Mouse (Mus musculus) urinary bladder, postnatal 10 days (tissue): ENCODE results near the gene R3hdm4.

Experiments used
- DNase-seq: peaks from one replicate; pipeline ENCODE4 v3.0.0; 2022; ENCODE audit warnings: low spot score

Gene R3hdm4

GRCm38 (mm10) chr10:79924998-79925784 is 4.2 kb upstream of the R3hdm4 start:
- peak; percentile 68 for DNase-seq

DNA sequence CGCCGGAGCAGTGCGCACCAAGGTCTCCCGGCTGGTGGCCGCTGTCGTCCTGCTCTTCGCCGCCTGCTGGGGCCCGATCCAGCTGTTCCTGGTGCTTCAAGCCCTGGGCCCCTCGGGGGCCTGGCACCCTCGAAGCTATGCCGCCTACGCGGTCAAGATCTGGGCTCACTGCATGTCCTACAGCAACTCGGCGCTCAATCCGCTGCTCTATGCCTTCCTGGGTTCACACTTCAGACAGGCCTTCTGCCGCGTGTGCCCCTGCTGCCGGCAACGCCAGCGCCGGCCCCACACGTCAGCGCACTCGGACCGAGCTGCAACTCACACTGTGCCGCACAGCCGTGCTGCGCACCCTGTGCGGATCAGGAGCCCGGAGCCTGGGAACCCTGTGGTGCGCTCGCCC is 564 bp upstream of the R3hdm4 start:
- DNase-seq, result no peak

DNA sequence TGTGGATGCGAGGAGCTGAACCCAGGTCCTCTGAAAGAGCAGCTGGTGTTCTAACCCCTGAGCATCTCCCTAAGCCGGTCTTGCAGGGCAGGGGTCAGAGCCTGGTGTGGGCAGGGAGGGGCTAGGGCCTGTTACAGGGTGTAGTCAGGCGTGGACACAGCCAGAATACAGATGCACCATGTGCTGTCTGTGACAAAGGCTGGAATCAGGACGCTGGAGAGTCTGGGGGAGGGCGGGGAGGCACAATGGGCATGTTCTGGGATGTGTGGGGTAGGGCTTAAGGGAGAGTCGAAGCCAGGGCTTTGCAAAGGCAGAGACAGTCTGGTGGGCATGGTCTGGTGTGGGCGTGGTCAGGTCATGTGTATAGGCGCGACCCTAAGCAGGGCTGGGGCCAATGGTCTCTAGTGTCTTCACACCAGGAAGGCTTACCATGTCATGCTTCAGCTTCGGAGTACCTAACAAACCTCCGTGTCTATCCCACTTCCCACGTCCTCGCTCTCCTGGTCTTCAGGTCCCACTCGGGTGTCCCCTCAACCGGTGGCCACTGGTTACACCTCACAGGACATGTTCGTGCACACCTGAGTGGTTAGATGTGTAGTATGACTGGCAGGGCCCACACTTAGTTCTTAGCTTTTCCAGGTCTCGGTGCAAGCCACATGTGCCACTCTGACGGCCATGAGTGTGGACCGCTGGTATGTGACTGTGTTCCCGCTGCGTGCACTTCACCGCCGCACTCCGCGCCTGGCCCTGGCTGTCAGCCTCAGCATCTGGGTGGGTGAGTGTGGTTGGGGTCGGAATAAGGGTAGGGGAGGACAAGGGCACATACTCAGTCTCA is 735 bp downstream of the R3hdm4 start:
- no peak for DNase-seq

DNA sequence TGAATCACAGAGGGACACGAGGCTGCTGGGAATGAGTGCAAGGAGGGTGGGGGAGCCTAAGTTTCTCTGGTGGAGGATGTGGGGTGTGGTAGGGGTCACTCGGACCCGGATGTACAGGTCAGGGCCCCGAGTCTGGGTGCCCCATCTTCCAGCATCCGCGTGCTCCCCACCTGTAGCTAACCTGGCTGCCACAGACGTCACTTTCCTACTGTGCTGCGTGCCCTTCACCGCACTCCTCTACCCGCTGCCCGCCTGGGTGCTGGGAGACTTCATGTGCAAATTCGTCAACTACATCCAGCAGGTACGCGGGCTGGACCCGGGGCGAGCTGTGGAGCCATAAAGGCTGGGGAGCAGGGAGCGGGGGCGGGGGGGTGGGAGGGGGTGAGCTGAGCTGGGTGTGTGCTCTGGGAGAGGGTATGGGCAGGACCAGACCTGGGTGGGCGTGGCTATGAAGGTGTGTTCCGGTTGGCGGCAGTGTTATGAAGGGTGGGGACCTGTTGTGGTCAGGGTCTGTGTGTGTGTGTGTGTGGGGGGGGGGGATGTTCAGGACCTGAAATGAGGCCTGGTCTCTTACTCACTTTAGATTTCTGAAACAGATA is 1.7 kb downstream of the R3hdm4 start:
- DNase-seq, result no peak

GRCm38 (mm10) chr10:79918231-79919078 is 2.6 kb downstream of the R3hdm4 start:
- no peak for DNase-seq

- no peak for DNase-seq
These were observed 3.4 kb downstream of the R3hdm4 start for GRCm38 (mm10) chr10:79917532-79918100.

DNA sequence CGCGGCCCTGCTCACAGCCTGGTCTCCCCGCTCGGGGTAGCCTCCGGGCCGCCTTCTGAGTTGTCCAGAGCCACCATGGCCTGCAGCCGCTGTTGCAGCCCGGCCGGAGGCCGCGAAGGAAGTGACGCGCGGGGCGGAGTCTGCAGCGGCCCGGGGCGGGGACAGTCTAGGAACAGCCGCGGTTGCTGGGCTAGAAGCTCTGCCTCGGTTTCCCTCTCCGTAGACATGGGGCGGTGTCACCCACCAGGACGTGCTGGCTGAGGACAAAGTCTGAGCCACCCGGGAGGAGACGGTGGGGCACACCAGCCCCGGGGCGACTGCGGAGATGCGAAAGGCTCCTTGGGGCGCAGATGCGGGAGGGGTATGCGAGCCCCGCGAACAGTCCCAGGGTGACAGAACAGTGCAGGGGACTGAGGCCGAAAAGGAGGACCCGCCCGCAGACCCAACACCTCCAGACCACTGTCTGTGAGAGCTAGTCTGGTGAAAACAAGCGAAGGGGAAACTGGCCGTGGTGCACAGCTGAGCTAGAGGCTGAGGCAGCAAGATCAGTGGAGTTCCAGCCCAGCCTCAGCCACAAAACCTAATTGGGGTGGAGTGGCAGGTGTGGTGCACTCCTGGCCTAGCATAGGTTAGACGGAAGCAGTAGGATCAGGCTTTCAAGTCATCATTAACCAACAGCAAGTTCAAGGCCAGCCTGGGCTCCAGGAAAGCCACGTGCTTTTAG is 4.0 kb downstream of the R3hdm4 start, which contains the start of gene Kiss1r:
TSS of gene Kiss1r (plus strand) at position 164 of the 724 bp plus-strand sequence.
- peak; percentile 68 for DNase-seq

DNA sequence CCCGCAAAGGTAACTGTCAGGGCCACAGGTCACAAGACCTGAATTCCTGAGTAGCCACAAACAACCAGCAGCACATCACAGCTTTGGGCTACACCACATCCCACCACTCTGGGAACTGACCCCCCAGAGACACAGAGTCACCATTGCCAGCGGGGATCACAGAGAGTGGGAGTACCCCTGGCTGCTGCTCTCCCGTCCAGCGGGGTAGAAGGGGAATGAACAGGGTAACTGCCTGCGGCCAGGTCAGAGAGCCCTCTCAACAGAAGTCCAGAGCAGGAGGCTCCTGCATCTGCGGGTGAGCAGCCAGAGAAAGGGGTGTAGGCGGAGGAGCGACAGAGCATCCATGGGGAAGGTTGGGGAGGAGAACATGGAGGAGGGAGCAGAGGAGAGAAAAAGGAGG is 4.9 kb downstream of the R3hdm4 start:
- no peak for DNase-seq

GRCm38 (mm10) chr10:79914948-79915596 is 5.9 kb downstream of the R3hdm4 start:
- no peak for DNase-seq

GRCm38 (mm10) chr10:79914131-79914947 is 6.7 kb downstream of the R3hdm4 start:
- no peak for DNase-seq

- DNase-seq, result no peak
These were observed 8.6 kb downstream of the R3hdm4 start for GRCm38 (mm10) chr10:79912412-79912811.

GRCm38 (mm10) chr10:79910556-79910955 is 10.5 kb downstream of the R3hdm4 start, which contains the start of gene Gm26602:
TSS of gene Gm26602 (plus strand) at chr10:79910856.
- no peak for DNase-seq

GRCm38 (mm10) chr10:79909092-79909922 is 11.7 kb downstream of the R3hdm4 start:
- DNase-seq, result no peak

DNA sequence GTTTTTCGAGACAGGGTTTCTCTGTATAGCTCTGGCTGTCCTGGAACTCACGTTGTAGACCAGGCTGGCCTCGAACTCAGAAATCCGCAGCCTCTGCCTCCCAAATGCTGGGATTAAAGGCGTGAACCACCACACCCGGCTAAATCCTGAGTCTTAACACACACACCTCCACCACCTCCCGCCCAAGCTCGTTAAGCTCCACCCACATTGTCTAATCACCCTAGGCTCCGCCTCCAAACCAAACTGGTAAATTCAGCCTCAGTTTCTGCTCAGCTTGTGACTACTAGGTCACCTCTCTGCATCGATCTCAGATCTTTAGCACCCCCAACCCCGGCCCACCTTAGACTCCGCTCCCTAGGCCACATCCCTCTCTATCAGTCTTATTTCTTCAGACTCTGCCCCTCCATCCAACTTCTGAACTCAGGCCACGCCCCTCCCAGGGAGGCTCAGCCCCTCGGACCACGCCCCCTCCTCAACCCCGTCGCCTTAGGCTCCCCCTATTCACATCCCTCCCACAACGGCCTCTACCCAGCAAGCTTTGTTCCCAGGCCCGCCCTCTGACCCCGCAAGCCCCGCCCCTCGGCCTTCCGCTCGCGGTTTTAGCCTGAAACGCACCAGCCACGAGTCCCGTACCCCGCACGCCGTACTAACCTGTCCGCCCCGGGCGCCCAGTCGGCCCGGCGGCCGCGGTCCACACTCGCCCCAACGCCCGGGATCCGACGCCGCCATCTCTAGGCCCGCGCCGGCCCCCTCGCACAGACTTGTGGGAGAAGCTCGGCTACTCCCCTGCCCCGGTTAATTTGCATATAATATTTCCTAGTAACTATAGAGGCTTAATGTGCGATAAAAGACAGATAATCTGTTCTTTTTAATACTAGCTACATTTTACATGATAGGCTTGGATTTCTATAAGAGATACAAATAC is 12.6 kb downstream of the R3hdm4 start, which contains the start of gene Med16:
TSS of gene Med16 (minus strand) at position 757 of the 925 bp plus-strand sequence.
- DNase-seq, result peak; percentile 77

- no peak for DNase-seq
These were observed 13.6 kb downstream of the R3hdm4 start for GRCm38 (mm10) chr10:79907415-79907814.

- DNase-seq, result no peak
These were observed 14.3 kb downstream of the R3hdm4 start for GRCm38 (mm10) chr10:79906712-79907111.

DNA sequence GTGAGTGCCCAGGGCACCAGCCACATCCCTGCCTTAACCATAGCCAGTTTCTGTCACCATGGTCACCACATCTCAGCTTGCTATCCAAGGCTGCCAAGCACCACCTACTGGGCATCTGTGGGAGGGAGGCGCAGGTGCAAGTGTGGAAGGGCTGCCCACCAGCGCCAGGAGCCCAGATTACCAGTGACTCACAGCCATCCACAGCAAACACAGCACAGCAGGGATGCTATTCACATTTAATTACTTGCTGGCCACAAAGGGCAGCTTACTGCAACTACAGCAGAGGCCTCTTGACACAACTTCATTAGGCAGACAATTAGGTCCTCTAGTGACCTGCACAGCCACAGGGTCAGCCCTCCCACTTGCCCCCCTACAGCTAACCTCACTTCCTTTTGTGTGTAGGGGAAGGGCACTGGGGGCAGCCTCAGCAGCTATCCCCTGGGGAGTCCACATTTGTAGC is 20.0 kb downstream of the R3hdm4 start:
- DNase-seq, result no peak
